Mouse (Mus musculus) central nervous system, embryonic 11.5 days (tissue): ENCODE results near the gene Aes. TPM values are rescaled to one million over a fixed set of nuclear protein-coding genes. Genes with fewer than 3 reads are reported as not detected.

Source experiments
- polyA plus RNA-seq: library from polyadenylated mRNA; depleted of rRNA; stranded (reverse); fragments of >200 nt; gene quantifications from 2 replicates; pipeline ENCODE4 v1.2.3, GENCODE M21; 2012; rRNA removed

Gene Aes
- polyA plus RNA-seq: 265 and 396 TPM in 2 replicates

GRCm38 (mm10) chr10:81559163-81559626 lies at the start of gene Aes:
Gene Aes (plus strand): TSS chr10:81559488.

GRCm38 (mm10) chr10:81524051-81524605 lies 35.2 kb upstream of the Aes start, which contains the start of gene Gna15:
Gene Gna15 (minus strand): TSS chr10:81524225.

GRCm38 (mm10) chr10:81545161-81545747 lies 14.0 kb upstream of the Aes start, which contains the start of gene Gna11:
Gene Gna11 (minus strand): TSS chr10:81545190.

GRCm38 (mm10) chr10:81574081-81575056 lies 15.1 kb downstream of the Aes start, which contains the start of gene Tle2:
Gene Tle2 (plus strand): TSS chr10:81574561.

GRCm38 (mm10) chr10:81600738-81601203 lies 41.5 kb downstream of the Aes start, which contains the start of gene Tle6:
Gene Tle6 (minus strand): TSS chr10:81601073.

GRCm38 (mm10) chr10:81605974-81606751 lies 46.9 kb downstream of the Aes start, which contains the start of gene BC025920:
Gene BC025920 (plus strand): TSS chr10:81606270.

Other genes starting within 250 kb of the Aes start
- 50.3 and 63.1 TPM in 2 replicates for gene Cactin, start 238.4 kb upstream of the Aes start, polyA plus RNA-seq
- 2.4 and 3.1 TPM in 2 replicates for gene Tbxa2r, start 230.8 kb upstream of the Aes start, polyA plus RNA-seq
- 0.04 and 0.06 TPM in 2 replicates for gene Gipc3, start 216.2 kb upstream of the Aes start, polyA plus RNA-seq
- 116 and 139 TPM in 2 replicates for gene Hmg20b, start 209.0 kb upstream of the Aes start, polyA plus RNA-seq
- 8.6 and 9.0 TPM in 2 replicates for gene Mfsd12, start 202.0 kb upstream of the Aes start, polyA plus RNA-seq
- 0.28 and 0.31 TPM in 2 replicates for gene 4930404N11Rik, start 193.7 kb upstream of the Aes start, polyA plus RNA-seq
- 91.8 and 113 TPM in 2 replicates for gene Fzr1, start 181.0 kb upstream of the Aes start, polyA plus RNA-seq
- gene Dohh, start 175.1 kb upstream of the Aes start, polyA plus RNA-seq: 56.2 and 57.9 TPM in 2 replicates
- 3.9 and 4.3 TPM in 2 replicates for gene Gm48551, start 175.0 kb upstream of the Aes start, polyA plus RNA-seq
- gene Gm48552, start 170.5 kb upstream of the Aes start, polyA plus RNA-seq: 5.2 and 8.2 TPM in 2 replicates
- gene Smim24, start 166.4 kb upstream of the Aes start, polyA plus RNA-seq: 3.7 and 5.0 TPM in 2 replicates
- 7.8 and 12.5 TPM in 2 replicates for gene Nfic, start 103.9 kb upstream of the Aes start, polyA plus RNA-seq
- gene Celf5, start 76.8 kb upstream of the Aes start, polyA plus RNA-seq: 45.0 and 50.2 TPM in 2 replicates
- gene Ncln, start 63.1 kb upstream of the Aes start, polyA plus RNA-seq: 129 and 153 TPM in 2 replicates
- gene S1pr4, start 59.4 kb upstream of the Aes start, polyA plus RNA-seq: 0.42 and 0.56 TPM in 2 replicates
- 0.88 and 0.98 TPM in 2 replicates for gene Gna15, start 35.3 kb upstream of the Aes start, polyA plus RNA-seq
- gene Gna11, start 14.3 kb upstream of the Aes start, polyA plus RNA-seq: 69.9 and 81.3 TPM in 2 replicates
- 27.1 and 71.8 TPM in 2 replicates for gene Tle2, start 15.1 kb downstream of the Aes start, polyA plus RNA-seq
- 6.1 and 12.0 TPM in 2 replicates for gene Tle6, start 41.6 kb downstream of the Aes start, polyA plus RNA-seq
- 5.0 and 6.4 TPM in 2 replicates for gene BC025920, start 46.8 kb downstream of the Aes start, polyA plus RNA-seq
- gene Sirt6, start 68.3 kb downstream of the Aes start, polyA plus RNA-seq: 64.8 and 65.0 TPM in 2 replicates
- 28.3 and 39.4 TPM in 2 replicates for gene Ankrd24, start 69.1 kb downstream of the Aes start, polyA plus RNA-seq
- gene Gm10778, start 89.6 kb downstream of the Aes start, polyA plus RNA-seq: 1.8 and 4.1 TPM in 2 replicates
- gene Zfp433, start 145.3 kb downstream of the Aes start, polyA plus RNA-seq: 4.5 and 10.8 TPM in 2 replicates
- 11.0 and 12.9 TPM in 2 replicates for gene Gm3055, start 211.7 kb downstream of the Aes start, polyA plus RNA-seq